Mouse (Mus musculus): Measurements from ENCODE around the gene Spryd7. TPM values are rescaled to one million over a fixed set of nuclear protein-coding genes. Genes with fewer than 3 reads are reported as not detected.

Spryd7 gene
- total and polyA plus RNA-seq, 3 experiments, result 11.1 to 23.1 (median 14.0) TPM

DNA sequence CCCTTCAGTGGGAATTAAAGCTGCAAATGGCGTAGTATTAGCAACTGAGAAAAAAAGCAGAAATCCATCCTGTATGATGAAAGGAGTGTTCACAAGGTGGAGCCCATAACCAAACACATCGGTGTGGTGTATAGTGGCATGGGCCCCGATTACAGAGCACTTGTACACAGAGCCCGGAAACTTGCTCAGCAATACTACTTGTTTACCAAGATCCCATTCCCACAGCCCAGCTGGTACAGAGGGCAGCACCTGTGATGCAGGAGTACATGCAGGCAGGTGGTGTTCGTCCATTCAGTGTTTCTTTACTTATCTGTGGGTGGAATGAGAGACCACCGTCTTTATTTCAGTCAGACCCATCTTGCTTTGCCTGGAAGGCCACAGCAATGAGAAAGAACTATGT lies 2.2 kb upstream of the Spryd7 start:
- no peak for DNase-seq (ENCODE audit: extremely low read depth)
- in situ Hi-C loops (cut with MboI; ENCODE audit: low pct_ligation_motif_present, low pct_unique_long_range_greater_than_20kb, low sequenced_read_pairs) (loop anchor here (25.0 kb wide), 3 partner anchors 478 to 903 kb away; partner anchors contain the start of gene Gucy1b2), dilution Hi-C loops (cut with MboI; ENCODE audit: extremely low pct_ligation_motif_present, extremely low pct_unique_long_range_greater_than_20kb, low sequenced_read_pairs) (no loop called here)
- H3K27me3 ChIP-seq (replicated peaks), result peaks cover 3% of the 10 kb centered on the region
- peaks cover 4% of the 10 kb centered on the region for H3K9me3 ChIP-seq (replicated peaks; ENCODE audit: low read length)
- peaks cover 0 to 21% of the 10 kb centered on the region in 2 experiments; a peak in 2 of 4 replicates for H3K4me1 ChIP-seq (ENCODE audit: control insufficient read depth in 1 of 2, insufficient read depth in 2 of 2)
- H3K4me3 ChIP-seq (replicated peaks in 1 of 3; ENCODE audit: low read depth in 2 of 3, low read length in 2 of 3, poor library complexity in 1 of 3), result no peak overlapping the region
- H3K9ac ChIP-seq (ENCODE audit: insufficient read depth, low read depth), result no peak overlapping the region
- no peak overlapping the region for H3K27ac ChIP-seq (ENCODE audit: insufficient read depth, low read depth)
- TF ChIP-seq RAD21 (IDR thresholded peaks at IDR 0.05; ENCODE audit: low read depth, low read length), result no peak
- no peak for TF ChIP-seq JUND (conservative IDR thresholded peaks at IDR 0.05; ENCODE audit: low read depth, low read length)
- TF ChIP-seq ZC3H11A (IDR thresholded peaks at IDR 0.05; ENCODE audit: low read depth, low read length), result no peak
- no peak for TF ChIP-seq TBP (conservative IDR thresholded peaks at IDR 0.05; ENCODE audit: low read depth, low read length)
- TF ChIP-seq NELFE (IDR thresholded peaks at IDR 0.05; ENCODE audit: low read depth, low read length), result no peak
- TF ChIP-seq HCFC1 (IDR thresholded peaks at IDR 0.05; ENCODE audit: low read depth, low read length), result no peak
- no peak for TF ChIP-seq SMC3 (IDR thresholded peaks at IDR 0.05; ENCODE audit: low read depth, low read length)
- no peak for TF ChIP-seq TCF12 (IDR thresholded peaks at IDR 0.05; ENCODE audit: low read depth, low read length)
- TF ChIP-seq NRF1 (IDR thresholded peaks at IDR 0.05; ENCODE audit: low read depth, low read length), result no peak
- TF ChIP-seq E2F4 (IDR thresholded peaks at IDR 0.05; ENCODE audit: insufficient replicate concordance, low read depth, low read length), result no peak
- no peak for TF ChIP-seq ETS1 (conservative IDR thresholded peaks at IDR 0.05; ENCODE audit: low read depth, low read length)
- no peak for TF ChIP-seq MXI1 (IDR thresholded peaks at IDR 0.05; ENCODE audit: low read depth, low read length)
- no peak for TF ChIP-seq CHD2 (IDR thresholded peaks at IDR 0.05; ENCODE audit: low read length)
- TF ChIP-seq ELF1 (IDR thresholded peaks at IDR 0.05; ENCODE audit: low read depth, low read length), result no peak
- TF ChIP-seq IRF4 (IDR thresholded peaks at IDR 0.05; ENCODE audit: low read depth, low read length), result no peak
- TF ChIP-seq MAX (IDR thresholded peaks at IDR 0.05; ENCODE audit: low read length), result no peak
- no peak for TF ChIP-seq MEF2A (IDR thresholded peaks at IDR 0.05; ENCODE audit: borderline replicate concordance, low read depth, low read length)
- no peaks in the 10 kb centered on the region for H3K79me2 ChIP-seq (replicated peaks; ENCODE audit: control insufficient read depth, extremely low read depth, insufficient read depth, poor library complexity, severe bottlenecking)
- no peak overlapping the region for H3K4me2 ChIP-seq (ENCODE audit: insufficient read depth, low read depth, poor library complexity, severe bottlenecking)
- H3K36me3 ChIP-seq (replicated peaks in 1 of 2; ENCODE audit: control insufficient read depth in 1 of 2, insufficient read depth in 1 of 2, low read length in 1 of 2), result peaks cover 0 to 3% of the 10 kb centered on the region in 2 experiments

DNA sequence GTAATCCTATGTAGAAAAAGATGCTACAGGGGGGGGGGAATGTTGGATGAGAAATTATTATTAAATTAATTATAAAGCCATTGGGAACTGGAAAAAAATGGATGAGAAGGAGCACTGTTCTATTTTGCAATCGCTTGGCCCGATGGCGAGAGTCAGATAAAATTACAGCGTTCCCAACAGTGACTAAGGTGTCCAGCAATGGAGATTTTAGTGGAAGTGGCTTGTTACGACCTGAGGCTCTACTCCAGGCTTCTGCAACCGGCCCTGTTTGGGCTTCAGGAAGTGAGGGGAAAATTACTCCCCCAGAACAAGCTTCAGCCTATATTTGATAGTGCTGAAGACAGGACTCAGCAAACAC lies 776 bp downstream of the Spryd7 start:
- H3K27ac ChIP-seq (ENCODE audit: insufficient read depth, low read depth), result no peak overlapping the region
- H3K36me3 ChIP-seq (replicated peaks in 1 of 2; ENCODE audit: control insufficient read depth in 1 of 2, insufficient read depth in 1 of 2, low read length in 1 of 2), result peaks cover 0 to 8% of the 10 kb centered on the region in 2 experiments
- no peak for DNase-seq (ENCODE audit: extremely low read depth)
- H3K9ac ChIP-seq (ENCODE audit: insufficient read depth, low read depth), result peak overlapping the region; percentile 5
- H3K4me3 ChIP-seq (replicated peaks in 1 of 3; ENCODE audit: low read depth in 2 of 3, low read length in 2 of 3, poor library complexity in 1 of 3), result peak overlapping the region; percentile 61 to 83 (median 73)
- H3K27me3 ChIP-seq (replicated peaks), result peaks cover 3% of the 10 kb centered on the region
- H3K9me3 ChIP-seq (replicated peaks; ENCODE audit: low read length), result no peaks in the 10 kb centered on the region
- H3K79me2 ChIP-seq (replicated peaks; ENCODE audit: control insufficient read depth, extremely low read depth, insufficient read depth, poor library complexity, severe bottlenecking), result no peaks in the 10 kb centered on the region
- dilution Hi-C loops (cut with MboI; ENCODE audit: extremely low pct_ligation_motif_present, extremely low pct_unique_long_range_greater_than_20kb, low sequenced_read_pairs), result no loop called here
- TF ChIP-seq EP300 (IDR thresholded peaks at IDR 0.05; ENCODE audit: low read length) (no peak), NELFE (IDR thresholded peaks at IDR 0.05; ENCODE audit: low read depth, low read length) (no peak), ETS1 (conservative IDR thresholded peaks at IDR 0.05; ENCODE audit: low read depth, low read length) (no peak), MAX (IDR thresholded peaks at IDR 0.05; ENCODE audit: low read length) (no peak), E2F4 (IDR thresholded peaks at IDR 0.05; ENCODE audit: insufficient replicate concordance, low read depth, low read length) (no peak), JUND (conservative IDR thresholded peaks at IDR 0.05; ENCODE audit: low read depth, low read length) (no peak), KAT2A (IDR thresholded peaks at IDR 0.05; ENCODE audit: insufficient replicate concordance, low read length) (no peak), CHD1 (IDR thresholded peaks at IDR 0.05; ENCODE audit: low read depth, low read length) (no peak), RCOR1 (conservative IDR thresholded peaks at IDR 0.05; ENCODE audit: low read depth, low read length) (no peak), ZMIZ1 (IDR thresholded peaks at IDR 0.05; ENCODE audit: low read depth, low read length) (no peak), POLR2A (IDR thresholded peaks at IDR 0.05; ENCODE audit: low read depth, low read length) (no peak), POLR2AphosphoS2 (IDR thresholded peaks at IDR 0.05; ENCODE audit: low read depth, low read length) (no peak)
- H3K4me1 ChIP-seq (ENCODE audit: control insufficient read depth in 1 of 2, insufficient read depth in 2 of 2), result peaks cover 0 to 23% of the 10 kb centered on the region in 2 experiments; a peak in 2 of 4 replicates
- peak overlapping the region; percentile 76; the same call in 1 of the 2 replicates for H3K4me2 ChIP-seq (ENCODE audit: insufficient read depth, low read depth, poor library complexity, severe bottlenecking)
- in situ Hi-C loops (cut with MboI; ENCODE audit: low pct_ligation_motif_present, low pct_unique_long_range_greater_than_20kb, low sequenced_read_pairs), result loop anchor here (25.0 kb wide), 3 partner anchors 481 to 906 kb away; partner anchors contain the start of gene Gucy1b2
